Mouse (Mus musculus): ENCODE measurements at regions not wholly inside any gene's neighbourhood (a gene's known extent, or its start where the extent isn't known, plus 50 kb on each side); places are given as distances from the start of the nearest gene placed in this dataset.
"Not testable (repeated sequence)": the region's sequence is repeated elsewhere in the genome, so short reads cannot be mapped to it uniquely, and the experiment has no call there.

GRCm38 (mm10) chr10:11801372-11802230, 458.4 kb downstream of the Epm2a start:
- DNase-seq (ENCODE audit: low read depth, low spot score), result not testable (repeated sequence)

GRCm38 (mm10) chr10:11809255-11809654, 466.1 kb downstream of the Epm2a start:
- no peak for DNase-seq (ENCODE audit: low read depth, low spot score)

- no peak for DNase-seq (ENCODE audit: low read depth, low spot score)
Measured at GRCm38 (mm10) chr10:11822418-11822959, 479.3 kb downstream of the Epm2a start.

DNA sequence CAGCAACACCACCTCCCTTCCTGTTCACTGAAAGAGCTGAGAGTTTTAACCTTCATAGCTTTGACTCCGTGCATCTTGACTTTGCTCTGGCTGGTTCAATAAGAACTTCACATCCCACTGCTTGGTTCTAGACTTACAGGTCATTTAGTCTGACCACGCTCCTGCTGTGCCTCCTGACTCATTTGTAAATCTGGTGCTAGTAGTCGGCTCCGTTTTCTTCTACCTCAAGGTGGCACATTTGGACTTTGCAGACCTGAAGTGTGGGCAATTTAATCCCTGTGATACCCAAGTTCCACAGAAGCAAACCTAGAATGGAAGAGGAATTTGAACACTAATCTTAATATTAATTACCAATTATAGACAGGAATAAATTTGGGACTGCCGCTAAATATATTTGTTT, 497.9 kb downstream of the Epm2a start:
- DNase-seq (ENCODE audit: low read depth, low spot score), result no peak

- no peak for DNase-seq (ENCODE audit: low read depth, low spot score)
Measured at GRCm38 (mm10) chr10:11841494-11841893, 498.3 kb downstream of the Epm2a start.

- DNase-seq (ENCODE audit: low read depth, low spot score), result no peak
Measured at GRCm38 (mm10) chr10:11846141-11846540, 502.9 kb downstream of the Epm2a start.

DNA sequence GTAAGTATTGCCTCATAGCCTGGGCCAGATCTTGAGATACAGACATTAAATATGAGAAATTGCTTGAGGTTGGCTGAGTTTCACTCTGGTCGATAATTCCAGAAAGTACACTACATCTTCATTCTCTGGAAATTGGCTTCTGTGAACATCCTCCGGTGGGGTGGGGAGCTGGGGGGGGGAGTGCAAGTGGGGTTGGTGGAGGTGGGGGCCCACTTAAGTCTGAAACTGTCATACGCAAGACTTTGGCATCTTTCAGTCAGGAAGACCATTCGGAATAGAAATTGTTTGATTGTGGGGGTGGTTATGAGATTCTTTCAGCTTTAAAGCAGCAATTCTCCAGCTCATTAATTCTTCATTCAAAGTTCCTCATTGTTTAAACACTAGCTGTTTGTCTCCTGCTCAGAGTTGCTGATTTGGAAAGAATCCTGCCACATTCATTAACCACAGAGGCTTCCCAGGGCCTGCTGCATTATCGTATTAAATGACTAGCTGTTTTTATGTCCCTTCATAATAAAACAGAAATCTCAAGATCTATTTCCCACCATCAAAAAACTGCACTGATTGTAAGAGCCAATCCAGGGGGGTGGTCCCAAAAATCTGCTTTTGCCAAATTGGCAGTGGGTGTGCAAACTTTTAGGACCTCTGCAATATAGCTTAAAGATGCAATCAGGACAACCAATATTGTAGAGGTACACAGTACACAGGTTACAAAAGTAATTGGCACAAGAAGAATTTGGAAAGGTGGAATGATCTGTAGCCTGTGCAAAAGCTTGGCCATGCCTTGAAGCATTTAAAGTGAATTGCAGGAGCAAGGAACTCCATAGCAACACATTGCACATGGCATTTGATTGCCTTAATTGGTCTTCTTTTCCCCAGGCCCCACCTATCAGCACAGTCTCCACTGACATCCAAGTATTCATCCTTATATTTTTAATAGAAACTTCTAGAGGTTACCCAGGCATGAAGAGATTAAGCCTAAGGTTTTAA, 532.2 kb downstream of the Epm2a start:
- no peak for DNase-seq (ENCODE audit: low read depth, low spot score)

DNA sequence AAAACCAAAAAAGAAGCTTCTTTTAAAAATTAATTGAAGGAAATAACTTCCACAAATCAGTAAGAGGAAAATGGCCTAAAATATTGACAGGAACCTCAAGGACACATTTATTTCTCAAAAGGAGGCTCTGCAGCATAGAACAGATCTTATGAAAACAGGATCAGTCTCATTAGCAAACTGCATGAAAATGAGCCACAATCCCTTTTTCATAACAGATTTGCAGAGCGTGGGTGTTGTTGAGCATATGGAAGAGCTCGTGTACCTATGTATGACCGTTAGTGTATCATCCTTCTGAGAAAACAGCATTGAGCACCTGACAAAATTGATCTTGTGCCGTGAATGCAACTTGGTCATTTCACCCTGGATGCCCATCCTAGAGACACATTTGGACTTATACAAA, 543.0 kb downstream of the Epm2a start:
- DNase-seq (ENCODE audit: low read depth, low spot score), result no peak

DNA sequence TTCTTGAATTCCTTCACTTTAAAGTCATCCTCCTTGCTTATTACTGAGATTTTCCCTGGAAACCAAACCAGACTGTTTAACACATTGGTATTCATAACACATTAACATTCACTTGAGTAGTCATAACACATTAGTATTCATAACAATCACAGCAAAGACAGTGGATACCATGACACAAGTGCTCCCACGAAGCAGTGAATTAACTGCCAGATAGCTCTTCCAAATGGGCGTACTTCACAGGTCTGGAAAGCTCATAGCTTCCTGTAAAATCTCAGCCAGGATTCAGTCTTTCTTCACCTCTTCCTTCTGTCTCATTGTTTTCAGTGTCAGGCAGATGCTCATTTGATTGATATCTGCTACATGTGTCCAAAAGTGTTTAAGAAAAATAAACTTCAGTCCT, 545.7 kb downstream of the Epm2a start:
- peak; percentile 22 for DNase-seq (ENCODE audit: low read depth, low spot score)

GRCm38 (mm10) chr10:11922132-11922531, 578.9 kb downstream of the Epm2a start:
- peak; percentile 12 for DNase-seq (ENCODE audit: low read depth, low spot score)

GRCm38 (mm10) chr10:11938164-11938563, 595.0 kb downstream of the Epm2a start:
- no peak for DNase-seq (ENCODE audit: low read depth, low spot score)

GRCm38 (mm10) chr10:11942772-11943171, 599.6 kb downstream of the Epm2a start:
- DNase-seq (ENCODE audit: low read depth, low spot score), result no peak

DNA sequence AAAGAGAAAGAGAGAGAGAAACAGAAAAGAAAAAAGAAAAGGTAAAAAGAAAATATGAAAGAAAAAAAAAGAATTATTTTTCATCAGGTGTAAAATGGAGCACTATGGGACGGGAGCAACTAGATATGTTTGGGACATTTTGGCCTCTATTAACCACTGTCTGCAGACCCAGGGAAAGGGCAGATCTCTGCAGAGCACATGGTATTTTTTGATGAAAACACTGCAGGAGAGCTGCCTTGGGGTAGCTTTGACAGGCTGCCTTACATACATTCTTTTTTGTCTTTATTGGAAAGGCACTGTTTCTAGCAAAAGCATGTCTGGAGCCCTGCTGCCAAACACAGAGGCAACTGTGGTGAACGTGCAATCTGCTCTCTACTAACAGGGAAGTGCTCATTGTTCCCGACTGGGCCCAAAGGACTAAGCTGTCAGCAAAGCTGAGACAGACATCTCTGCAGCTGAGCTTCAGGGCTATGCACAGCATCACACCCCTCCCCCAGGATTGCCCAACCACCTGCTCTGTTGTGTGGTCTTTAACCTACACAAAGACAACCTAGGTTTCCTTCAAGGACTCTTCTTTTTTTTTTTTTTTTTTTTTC, 617.2 kb downstream of the Epm2a start:
- peak; percentile 34 for DNase-seq (ENCODE audit: low read depth, low spot score)

GRCm38 (mm10) chr10:12004966-12005365, 661.8 kb downstream of the Epm2a start:
- DNase-seq (ENCODE audit: low read depth, low spot score), result no peak

DNA sequence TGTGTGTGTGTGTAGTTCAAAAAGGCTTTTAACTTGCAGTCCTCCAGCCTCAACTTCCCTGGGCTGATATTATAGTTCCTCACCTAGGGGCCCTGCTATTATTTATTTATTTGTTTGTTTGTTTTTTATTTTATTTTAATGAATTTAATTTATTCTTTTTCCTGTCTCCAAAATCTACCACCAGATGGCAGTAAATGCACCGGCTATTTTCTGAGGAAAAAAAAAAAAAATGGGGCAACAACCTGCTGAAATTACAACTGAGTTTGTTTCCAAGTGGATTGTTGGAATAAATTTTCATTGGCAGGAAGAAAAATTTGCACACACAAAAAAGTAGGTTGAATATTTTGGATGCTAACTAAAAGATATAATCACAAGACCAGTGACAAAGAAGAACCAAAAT, 662.7 kb downstream of the Epm2a start:
- no peak for DNase-seq (ENCODE audit: low read depth, low spot score)

DNA sequence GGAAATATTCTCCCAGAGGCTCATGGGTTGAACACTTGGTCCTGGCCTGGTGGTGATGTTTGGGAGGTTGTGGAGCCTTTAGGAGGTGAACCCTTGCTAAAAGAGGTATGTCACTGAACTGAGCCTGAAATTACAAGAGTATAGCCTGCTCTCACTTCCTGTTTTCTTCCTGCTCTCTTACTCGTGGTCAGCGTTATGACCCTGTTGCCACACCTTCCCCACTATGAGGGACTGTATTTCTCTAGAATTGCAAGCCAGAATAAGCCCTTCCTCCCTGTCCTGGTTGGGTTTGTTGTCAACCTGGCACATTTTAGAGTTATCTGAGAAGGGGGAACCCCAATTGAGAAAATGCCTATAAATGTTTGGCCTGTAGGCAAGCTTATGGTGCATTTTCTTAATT, 674.1 kb downstream of the Epm2a start:
- DNase-seq (ENCODE audit: low read depth, low spot score), result no peak

DNA sequence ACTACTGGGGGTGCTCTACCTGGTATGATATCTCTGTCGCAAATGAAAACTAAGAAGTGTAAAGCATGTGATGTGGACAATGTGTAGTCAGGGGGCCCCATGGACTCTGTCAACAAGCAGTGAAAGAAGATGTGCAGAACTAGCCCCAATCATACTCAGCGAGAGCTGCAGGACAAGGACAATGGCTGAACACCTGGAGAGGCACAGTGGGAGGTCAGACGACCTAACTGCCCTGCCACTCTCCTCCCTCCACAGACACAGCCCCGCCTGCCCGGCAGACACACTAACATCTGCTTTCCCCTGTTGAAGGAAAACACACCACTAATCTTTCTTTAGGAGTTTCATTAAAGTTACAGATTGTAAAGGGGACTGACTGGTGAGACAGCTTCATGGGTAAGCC, 675.1 kb downstream of the Epm2a start:
- DNase-seq (ENCODE audit: low read depth, low spot score), result no peak

DNA sequence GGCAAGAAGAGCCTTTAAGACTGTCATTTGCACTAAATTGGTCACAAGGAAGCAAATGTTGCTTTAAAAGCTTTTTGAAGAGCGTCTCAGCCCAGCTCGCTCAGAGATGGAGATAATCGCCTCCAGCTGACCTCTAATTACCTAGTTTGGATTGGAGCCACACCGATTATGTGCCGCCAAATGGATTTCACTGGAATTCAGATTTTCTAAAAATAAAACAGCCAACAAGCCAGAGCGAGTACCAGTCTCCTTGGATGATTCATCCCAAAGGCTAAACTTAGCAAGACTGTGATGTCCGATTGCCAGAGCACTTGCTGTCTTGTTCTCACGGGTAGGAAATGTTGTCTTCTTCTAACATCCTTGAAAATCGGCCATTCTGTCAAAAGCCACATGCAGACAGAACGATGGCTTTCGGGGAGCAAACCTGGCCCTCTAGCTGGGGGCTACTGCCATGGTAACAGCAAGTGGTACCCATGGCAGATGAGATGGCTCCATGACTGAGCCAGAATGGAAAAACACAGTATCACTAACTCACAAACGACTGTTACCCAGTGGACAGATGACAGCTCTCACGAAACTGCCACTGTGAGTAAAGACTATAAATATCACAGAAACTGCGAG, 676.1 kb downstream of the Epm2a start:
- peak; percentile 8 for DNase-seq (ENCODE audit: low read depth, low spot score)

DNA sequence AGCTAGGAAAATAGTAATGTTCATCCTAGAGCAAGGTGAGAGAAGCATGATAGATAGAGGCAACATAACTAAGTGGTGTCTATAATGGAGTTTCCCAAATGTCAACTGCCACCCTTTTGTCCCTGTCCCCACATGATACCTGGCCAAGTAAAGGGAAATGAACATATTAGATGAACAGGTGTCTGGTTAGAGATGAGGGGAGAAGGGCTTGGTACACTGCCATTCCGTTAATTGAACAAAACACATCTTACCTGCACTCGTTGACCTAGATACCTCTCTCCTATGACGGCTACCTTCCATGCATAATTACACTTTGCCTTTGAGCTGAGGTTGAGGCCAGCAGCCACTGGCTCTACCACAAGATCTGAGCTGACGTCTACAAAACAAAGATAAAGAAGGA, 677.4 kb downstream of the Epm2a start:
- no peak for DNase-seq (ENCODE audit: low read depth, low spot score)

GRCm38 (mm10) chr10:12035159-12035558, 692.0 kb downstream of the Epm2a start:
- no peak for DNase-seq (ENCODE audit: low read depth, low spot score)

- DNase-seq (ENCODE audit: low read depth, low spot score), result no peak
Measured at GRCm38 (mm10) chr10:12045937-12046336, 702.7 kb downstream of the Epm2a start.
